Mouse (Mus musculus) adrenal gland (tissue): ENCODE measurements around the gene Pigyl.

ENCODE experiments used
- intact Hi-C: fragments of 180-260 bp; cut with DNase I; formaldehyde crosslinking; loops from one replicate; pipeline ENCODE4 v1.15.1; 2025
- microRNA-seq, 2 experiments: library from miRNA; unstranded; fragments of <30 nt; microRNA quantifications; one replicate each; pipeline ENCODE4; 2019

Pigyl gene

DNA sequence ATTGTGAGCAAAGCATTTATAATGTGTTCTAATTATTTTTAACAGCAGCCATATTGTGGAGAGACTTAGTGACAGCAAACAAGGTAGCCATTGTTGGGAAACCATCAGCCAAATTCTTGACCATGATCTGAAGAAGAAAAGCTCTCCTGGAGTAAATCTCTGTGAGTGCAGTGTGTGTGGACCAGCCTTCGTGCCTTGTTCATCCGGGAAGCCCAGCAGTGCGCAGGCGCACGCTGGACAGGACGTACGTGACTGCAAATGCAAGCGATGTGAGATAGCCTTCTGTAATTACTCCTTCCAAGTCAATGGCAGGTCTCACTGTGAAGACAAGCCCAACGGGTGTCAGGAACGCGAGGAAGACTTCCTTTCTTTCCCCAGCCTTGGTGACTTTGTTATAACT, 12.7 kb downstream of the Pigyl start:
- intact Hi-C loops = no loop called here

DNA sequence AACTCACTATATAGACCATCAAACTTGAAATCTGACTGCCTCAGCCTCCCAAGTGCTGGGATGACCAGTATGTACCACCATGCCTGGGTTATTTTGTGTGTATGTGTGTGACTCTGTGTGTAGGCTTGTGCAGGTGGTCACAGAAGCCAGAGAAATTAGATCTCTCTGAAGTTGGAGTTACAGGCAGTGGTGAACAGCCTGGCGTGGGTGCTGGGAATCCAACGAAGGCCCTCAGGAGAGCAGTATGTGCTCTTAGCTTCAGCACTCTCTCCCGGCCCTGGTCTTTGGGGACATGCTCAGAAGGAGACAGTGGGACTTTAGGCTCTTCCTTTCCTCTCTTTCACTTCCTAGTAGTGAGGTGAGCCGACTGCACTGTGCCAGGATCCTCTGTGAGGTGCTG, 15.7 kb downstream of the Pigyl start:
- intact Hi-C loops = no loop called here

- intact Hi-C loops = no loop called here
Observed at GRCm38 (mm10) chr9:22188025-22188611, 31.5 kb downstream of the Pigyl start, which contains the start of gene Zfp872. Gene Zfp872, plus strand, starts transcription at chr9:22188090.

DNA sequence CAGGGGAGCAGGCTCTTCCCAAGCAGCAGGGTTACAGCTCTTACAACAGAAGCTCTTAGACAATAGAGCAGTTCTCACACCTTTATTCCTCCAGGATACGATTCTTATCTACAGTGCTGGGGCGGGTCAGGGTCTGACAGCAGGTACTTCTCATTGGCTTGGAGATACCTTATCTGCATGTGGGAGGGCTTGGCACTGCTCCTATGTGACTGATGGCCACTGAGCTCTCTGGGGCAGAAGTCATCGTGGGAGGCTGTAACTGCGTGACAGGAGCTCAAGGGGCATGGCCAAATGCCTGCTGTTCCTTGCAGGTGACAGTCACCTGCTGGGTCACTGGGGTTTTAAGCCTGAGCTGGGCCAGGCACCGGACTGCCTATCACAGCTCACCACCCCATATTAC, 39.8 kb downstream of the Pigyl start:
- intact Hi-C loops = no loop called here

Small RNA genes lying within 50 kb of the gene (microRNA-seq; reads per million reads assigned to microRNA genes)
- 0.11 to 0.12 reads per million in 2 experiments for gene Mir7084
